Mouse (Mus musculus) liver, postnatal 0 days (tissue): ENCODE data around the gene Furin.

ENCODE experiments used
- CTCF ChIP-seq: sonication (generic); IDR thresholded peaks from 2 replicates; pipeline ENCODE4 v1.5.1; 2016; ENCODE audit warnings: antibody characterized with exemption, low read depth
- EP300 ChIP-seq: IDR thresholded peaks from 2 replicates; pipeline ENCODE4 v1.6.1; 2016; ENCODE audit warnings: antibody characterized with exemption, low read depth, mild to moderate bottlenecking

DNA sequence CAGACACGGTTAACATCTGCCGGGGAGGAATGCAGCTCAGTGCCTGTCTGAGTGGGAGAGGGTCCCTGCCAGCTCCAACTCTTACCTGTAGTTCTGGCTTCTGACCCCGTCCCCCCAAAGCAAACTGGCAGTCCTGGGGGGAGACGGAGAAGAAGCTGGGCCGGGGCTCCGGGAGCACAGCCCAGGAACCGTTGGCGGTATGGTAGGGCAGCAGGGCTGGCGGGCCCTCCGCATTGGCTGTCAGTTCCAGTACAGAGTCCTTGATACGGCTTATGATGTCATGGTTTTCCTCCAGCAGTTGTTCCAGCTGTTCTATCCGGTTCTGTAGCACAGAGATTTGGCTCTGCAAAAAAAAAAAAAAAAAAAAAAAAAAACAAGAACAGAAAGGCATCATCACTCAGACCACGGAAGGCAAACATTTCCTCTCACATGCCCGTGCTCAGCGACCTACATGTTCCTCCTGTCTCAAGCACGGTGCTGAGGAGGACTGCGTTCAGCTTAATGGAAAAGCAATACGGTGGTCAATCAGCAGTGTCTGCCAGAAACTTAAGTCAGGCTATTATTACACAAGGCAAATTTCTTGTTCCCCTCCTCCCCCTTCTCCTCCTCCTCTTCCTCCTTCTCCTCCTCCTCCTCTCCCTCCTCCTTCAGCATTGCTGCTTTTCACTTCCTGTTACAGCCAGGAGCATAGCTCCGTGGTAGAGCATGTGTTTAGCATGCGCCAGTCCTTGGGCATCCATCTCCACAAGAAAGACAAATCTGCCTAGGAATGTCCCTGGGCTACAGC is 36.4 kb downstream of the Furin start:
- TF ChIP-seq EP300: no peak
- TF ChIP-seq CTCF: no peak
